Mouse (Mus musculus) frontal cortex, postnatal 25 days (tissue): Measurements from ENCODE around the gene Tuba3b.

Experiments
- DNase-seq, 2 experiments: peaks; one replicate each; pipeline ENCODE4 v3.0.0; 2022; ENCODE audit warnings: low spot score in 2 of 2

Tuba3b gene

DNA sequence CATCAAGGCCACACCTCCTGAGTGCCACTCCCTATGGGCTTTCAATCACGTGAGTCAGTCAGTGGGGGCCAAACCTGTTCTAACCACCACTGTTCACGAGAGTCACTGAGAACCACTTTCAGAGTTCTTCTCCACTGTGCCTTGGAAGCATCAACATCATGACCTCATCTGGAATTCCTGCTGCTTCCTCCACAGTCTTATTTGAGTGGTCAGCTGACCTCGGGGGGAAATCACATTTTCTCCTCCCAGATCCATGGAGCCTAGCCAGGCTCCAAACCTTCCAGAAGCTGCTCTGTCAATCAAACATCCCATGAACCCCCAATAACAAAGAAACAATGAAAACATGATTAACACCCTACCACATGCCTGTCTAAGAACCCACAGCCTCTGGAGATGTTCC is 52.1 kb downstream of the Tuba3b start:
- DNase-seq: no peak

DNA sequence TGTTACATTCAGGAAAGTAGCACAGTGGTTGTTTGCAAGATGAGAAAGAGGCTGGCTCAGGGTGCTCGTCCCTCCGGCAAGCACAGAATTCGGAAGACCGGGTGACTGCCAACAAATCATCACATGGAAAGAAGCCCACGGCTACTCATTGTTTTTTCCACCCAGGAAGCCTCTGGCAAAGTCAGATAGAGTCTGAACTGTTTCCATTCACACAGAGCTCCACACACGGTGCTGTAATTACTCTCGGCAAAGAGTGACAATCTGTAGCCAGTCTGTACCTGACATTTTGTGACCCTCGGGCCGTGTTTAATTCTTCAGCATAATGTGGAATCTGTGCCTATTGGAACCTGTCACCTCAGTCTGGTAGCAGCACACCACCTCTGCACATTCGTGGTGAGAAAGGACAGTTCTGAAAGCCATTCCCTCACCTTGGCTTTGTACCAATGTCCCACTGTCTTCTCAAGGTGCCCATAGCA is 54.1 kb downstream of the Tuba3b start:
- no peak for DNase-seq
